Mouse (Mus musculus) testis, adult 2 months (tissue): ENCODE results near the gene Msl1. TPM values are rescaled to one million over a fixed set of nuclear protein-coding genes. Genes with fewer than 3 reads are reported as not detected.

Experiments used
- H3K27ac ChIP-seq: fragments of 200-500 bp; 2 replicates; pipeline ENCODE4 v1.5.1; 2012; ENCODE audit warnings: low read depth, low read length; ENCODE audit not compliant: control insufficient read depth, insufficient read depth
- H3K27me3 ChIP-seq: fragments of 200-500 bp; 2 replicates; pipeline ENCODE4 v1.6.1; 2012; ENCODE audit warnings: mild to moderate bottlenecking, low read length, moderate library complexity; ENCODE audit not compliant: control insufficient read depth, insufficient read depth
- H3K36me3 ChIP-seq: fragments of 200-500 bp; 2 replicates; pipeline ENCODE4 v1.6.1; 2012; ENCODE audit warnings: mild to moderate bottlenecking, low read length; ENCODE audit not compliant: control insufficient read depth, insufficient read depth
- H3K4me1 ChIP-seq: fragments of 200-500 bp; 2 replicates; pipeline ENCODE4 v1.6.1; 2012; ENCODE audit warnings: low read length; ENCODE audit not compliant: control insufficient read depth, insufficient read depth
- H3K4me3 ChIP-seq: fragments of 200-500 bp; 2 replicates; pipeline ENCODE4 v1.5.1; 2012; ENCODE audit warnings: low read depth, mild to moderate bottlenecking, low read length, moderate library complexity, mixed read lengths; ENCODE audit not compliant: control insufficient read depth
- CTCF ChIP-seq: fragments of 200-500 bp; IDR thresholded peaks from 2 replicates; pipeline ENCODE4 v1.5.1; 2012; ENCODE audit warnings: low read depth, mild to moderate bottlenecking, inconsistent platforms, low read length, moderate library complexity; ENCODE audit not compliant: control insufficient read depth, insufficient read depth, insufficient replicate concordance
- POLR2A ChIP-seq: fragments of 200-500 bp; IDR thresholded peaks from 2 replicates; pipeline ENCODE4 v1.6.1; 2012; ENCODE audit warnings: low read depth, mild to moderate bottlenecking, inconsistent platforms, low read length, moderate library complexity; ENCODE audit not compliant: control insufficient read depth
- polyA plus RNA-seq: library from polyadenylated mRNA; depleted of rRNA; stranded (reverse); fragments of >200 nt; gene quantifications from 2 replicates; pipeline ENCODE4 v1.2.3, GENCODE M21; 2012

Gene Msl1
- polyA plus RNA-seq, 1 experiment, result 143 TPM

GRCm38 (mm10) chr11:98789824-98790223 lies 5.5 kb upstream of the Msl1 start:
- no peak overlapping the region for H3K4me3 ChIP-seq
- no peak for TF ChIP-seq CTCF
- no peak for TF ChIP-seq POLR2A
- no peaks in the 10 kb centered on the region for H3K27me3 ChIP-seq
- H3K36me3 ChIP-seq, result no peaks in the 10 kb centered on the region
- no peak overlapping the region for H3K27ac ChIP-seq
- peaks cover 16% of the 10 kb centered on the region for H3K4me1 ChIP-seq

DNA sequence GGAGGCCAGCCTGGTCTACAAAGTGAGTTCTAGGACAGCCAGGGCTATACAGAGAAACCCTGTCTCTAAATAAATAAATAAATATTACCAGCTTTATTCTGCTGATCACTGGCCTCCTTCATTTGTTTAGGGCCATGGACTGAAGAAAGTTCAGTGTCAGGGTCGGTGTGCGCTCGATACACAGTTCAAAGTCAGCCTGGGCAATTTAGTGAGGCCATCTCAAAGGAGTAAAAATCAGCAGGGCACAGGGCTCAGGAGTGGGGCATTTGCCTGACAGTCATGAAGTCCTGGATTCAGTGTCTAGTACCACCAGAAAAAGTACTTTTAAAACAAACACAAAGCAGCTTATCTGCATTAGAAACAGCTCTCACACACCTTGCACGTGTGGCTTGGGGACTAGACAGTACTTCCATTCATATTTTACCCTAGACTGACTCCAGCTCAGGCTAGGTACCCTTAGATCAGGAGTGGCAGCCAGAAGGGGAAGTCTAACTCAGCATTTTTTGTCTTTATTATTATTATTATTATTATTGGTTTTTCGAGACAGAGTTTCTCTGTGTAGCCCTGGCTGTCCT lies 4.6 kb upstream of the Msl1 start:
- Histone ChIP-seq H3K27me3 (no peaks in the 10 kb centered on the region), H3K4me1 (peaks cover 10% of the 10 kb centered on the region), H3K4me3 (no peak overlapping the region)

DNA sequence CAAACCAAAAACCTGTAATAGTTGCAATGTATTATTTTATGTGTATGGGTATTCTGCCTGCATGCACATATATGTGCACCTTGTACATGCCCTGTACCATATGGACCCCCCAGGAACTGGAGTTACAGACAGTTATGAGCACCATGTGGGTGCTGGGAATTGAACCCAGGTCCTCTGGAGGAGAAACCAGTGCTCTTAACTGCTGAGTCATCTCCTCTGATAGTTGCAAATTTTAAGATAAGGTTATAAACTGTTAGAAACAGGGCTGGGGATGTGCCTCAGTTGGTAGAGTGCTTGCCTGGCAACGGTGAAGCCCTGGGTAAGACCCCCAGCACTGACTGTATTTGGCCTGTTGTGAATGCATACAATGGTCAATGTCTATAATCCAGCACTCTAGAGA lies 3.9 kb upstream of the Msl1 start:
- no peaks in the 10 kb centered on the region for H3K36me3 ChIP-seq
- no peak overlapping the region for H3K4me3 ChIP-seq
- no peaks in the 10 kb centered on the region for H3K27me3 ChIP-seq
- TF ChIP-seq POLR2A, result no peak
- TF ChIP-seq CTCF, result no peak
- H3K27ac ChIP-seq, result no peak overlapping the region
- peaks cover 4% of the 10 kb centered on the region for H3K4me1 ChIP-seq

More for the DNA sequence above, 4.6 kb upstream of the Msl1 start:
- Histone ChIP-seq H3K27ac (no peak overlapping the region), H3K36me3 (no peaks in the 10 kb centered on the region)
- TF ChIP-seq POLR2A, result no peak
- TF ChIP-seq CTCF, result no peak

GRCm38 (mm10) chr11:98792081-98792480 lies 3.2 kb upstream of the Msl1 start:
- H3K27ac ChIP-seq, result no peak overlapping the region
- H3K4me3 ChIP-seq, result no peak overlapping the region
- H3K4me1 ChIP-seq, result peaks cover 7% of the 10 kb centered on the region
- H3K36me3 ChIP-seq, result no peaks in the 10 kb centered on the region
- TF ChIP-seq POLR2A (no peak), CTCF (no peak)
- H3K27me3 ChIP-seq, result no peaks in the 10 kb centered on the region

DNA sequence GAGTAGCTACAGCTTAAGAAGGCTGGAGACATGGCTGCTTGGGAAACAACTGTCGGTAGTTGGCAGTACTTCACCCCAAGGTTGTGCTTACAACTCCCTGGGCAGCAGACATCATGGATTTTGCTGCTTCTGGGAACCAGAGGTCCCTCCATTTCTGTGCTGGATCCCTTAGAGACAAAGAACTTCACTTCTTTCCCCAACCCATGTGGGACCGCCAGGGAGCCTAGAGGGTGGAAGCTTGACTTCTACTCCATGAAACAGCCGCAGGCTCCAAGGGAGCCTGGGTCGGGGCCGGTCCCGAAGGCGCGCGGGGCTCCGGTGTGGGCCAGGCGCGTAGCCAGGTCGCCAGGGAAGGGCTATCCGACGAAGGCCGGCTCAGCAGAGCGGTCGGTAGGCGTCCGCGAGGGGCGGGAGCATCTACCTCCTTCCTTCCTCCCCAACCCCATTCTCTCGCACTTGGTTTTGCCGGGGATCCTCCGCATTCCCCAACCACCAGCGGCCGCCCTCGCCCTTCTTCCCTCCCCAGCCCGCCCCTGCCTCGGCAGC lies 774 bp upstream of the Msl1 start:
- Histone ChIP-seq H3K4me3 (peak overlapping the region; percentile 92), H3K27ac (peak overlapping the region; percentile 90), H3K36me3 (no peaks in the 10 kb centered on the region), H3K27me3 (no peaks in the 10 kb centered on the region), H3K4me1 (peaks cover 4% of the 10 kb centered on the region)
- peak; percentile 66 for TF ChIP-seq POLR2A
- TF ChIP-seq CTCF, result no peak

DNA sequence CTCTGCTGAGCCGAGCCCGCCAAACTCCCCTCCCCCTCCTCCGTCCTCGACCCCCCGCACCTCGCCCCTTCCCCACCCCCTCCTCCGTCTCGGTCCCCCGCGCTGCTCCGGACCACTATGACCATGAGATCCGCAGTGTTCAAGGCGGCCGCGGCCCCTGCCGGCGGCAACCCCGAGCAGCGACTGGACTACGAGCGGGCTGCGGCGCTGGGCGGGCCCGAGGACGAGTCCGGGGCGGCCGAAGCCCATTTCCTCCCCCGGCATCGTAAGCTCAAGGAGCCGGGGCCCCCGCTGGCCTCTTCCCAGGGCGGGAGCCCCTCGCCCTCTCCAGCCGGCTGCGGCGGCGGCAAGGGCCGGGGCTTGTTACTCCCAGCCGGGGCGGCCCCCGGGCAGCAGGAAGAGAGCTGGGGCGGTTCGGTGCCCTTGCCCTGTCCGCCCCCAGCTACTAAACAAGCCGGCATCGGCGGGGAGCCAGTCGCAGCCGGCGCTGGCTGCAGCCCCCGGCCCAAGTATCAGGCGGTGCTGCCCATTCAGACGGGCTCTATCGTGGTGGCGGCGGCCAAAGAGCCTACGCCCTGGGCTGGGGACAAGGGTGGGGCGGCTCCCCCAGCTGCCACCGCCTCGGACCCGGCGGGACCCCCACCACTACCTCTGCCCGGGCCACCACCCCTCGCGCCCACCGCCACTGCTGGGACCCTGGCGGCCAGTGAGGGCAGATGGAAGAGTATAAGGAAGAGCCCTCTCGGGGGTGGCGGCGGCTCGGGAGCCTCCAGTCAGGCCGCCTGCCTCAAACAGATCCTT lies 598 bp downstream of the Msl1 start:
- Histone ChIP-seq H3K27ac (peak overlapping the region; percentile 91), H3K4me1 (peaks cover 4% of the 10 kb centered on the region), H3K4me3 (peak overlapping the region; percentile 91), H3K27me3 (no peaks in the 10 kb centered on the region), H3K36me3 (no peaks in the 10 kb centered on the region)
- TF ChIP-seq POLR2A (no peak), CTCF (no peak)

DNA sequence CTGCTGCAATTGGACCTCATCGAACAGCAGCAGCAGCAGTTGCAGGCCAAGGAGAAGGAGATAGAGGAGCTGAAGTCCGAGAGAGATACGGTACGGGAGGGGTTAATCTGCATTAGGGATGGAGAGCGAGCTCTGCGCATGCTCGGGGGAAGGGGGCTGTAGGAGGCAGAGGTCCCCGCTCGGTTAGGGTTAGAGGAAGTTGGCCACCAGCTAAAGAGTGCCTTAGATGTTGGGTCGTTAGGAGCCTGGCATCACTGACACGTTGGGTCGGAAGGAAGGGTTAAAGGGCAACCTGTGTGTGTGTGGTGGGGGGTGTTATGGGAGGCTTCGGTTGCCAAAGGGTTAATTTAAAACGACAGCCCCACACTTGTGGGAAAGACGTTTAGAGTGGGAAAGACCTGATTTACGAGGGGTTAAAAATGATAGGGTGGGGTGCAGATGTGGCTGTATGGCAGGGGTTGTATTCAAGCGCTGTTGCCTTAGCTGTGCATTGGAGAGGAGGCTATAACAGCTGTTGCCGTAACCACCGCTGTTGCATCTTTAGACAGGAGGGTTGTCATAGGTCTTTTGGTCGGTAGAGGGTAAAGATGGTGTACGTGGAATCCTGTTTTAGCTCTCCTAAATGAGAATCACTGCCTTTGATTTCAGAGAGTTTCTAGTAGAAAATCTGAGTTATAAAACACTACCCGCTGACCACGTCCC lies 1.4 kb downstream of the Msl1 start:
- H3K4me1 ChIP-seq, result peaks cover 4% of the 10 kb centered on the region
- H3K4me3 ChIP-seq, result peak overlapping the region; percentile 91
- H3K36me3 ChIP-seq, result no peaks in the 10 kb centered on the region
- H3K27ac ChIP-seq, result peak overlapping the region; percentile 91
- TF ChIP-seq POLR2A (peak; percentile 47; the same call in 1 of the 2 replicates), CTCF (peak; percentile 15; the same call in 1 of the 2 replicates)
- no peaks in the 10 kb centered on the region for H3K27me3 ChIP-seq
